Mouse (Mus musculus) embryonic fibroblast, embryonic 13.5 days (primary cell): Measurements from ENCODE around the gene Orc5.

Experiments
- CTCF ChIP-seq: IDR thresholded peaks from 2 replicates; pipeline ENCODE4 v1.5.1; 2011; ENCODE audit warnings: mild to moderate bottlenecking, control low read depth, low read length, moderate library complexity, borderline replicate concordance; ENCODE audit not compliant: insufficient read depth
- POLR2A ChIP-seq: IDR thresholded peaks from 2 replicates; pipeline ENCODE4 v1.6.1; 2011; ENCODE audit warnings: low read depth, mild to moderate bottlenecking, control low read depth, low read length, moderate library complexity

- TF ChIP-seq POLR2A (peak; percentile 97), CTCF (no peak)
Measured at GRCm38 (mm10) chr5:22550033-22550551, at the start of gene Orc5.
